Mouse (Mus musculus): Measurements from ENCODE around the gene Snd1.
"Not testable (repeated sequence)": the region's sequence is repeated elsewhere in the genome, so short reads cannot be mapped to it uniquely, and the experiment has no call there.

Snd1 gene

GRCm38 (mm10) chr6:28486008-28486407 lies 11.1 kb downstream of the Snd1 start:
- CTCF ChIA-PET = no interaction called here

GRCm38 (mm10) chr6:28486471-28486870 lies 11.5 kb downstream of the Snd1 start:
- CTCF ChIA-PET = no interaction called here

GRCm38 (mm10) chr6:28486905-28487304 lies 12.0 kb downstream of the Snd1 start:
- CTCF ChIA-PET = interaction anchor here (0.6 kb wide), 1 partner anchor 227 kb away, joined by 3 read pairs; no protein-coding TSS in a partner anchor

GRCm38 (mm10) chr6:28488204-28488851 lies 13.4 kb downstream of the Snd1 start:
- CTCF ChIA-PET = no interaction called here

- CTCF ChIA-PET = no interaction called here
Observed at GRCm38 (mm10) chr6:28490612-28491011, 15.7 kb downstream of the Snd1 start.

GRCm38 (mm10) chr6:28491198-28491597 lies 16.3 kb downstream of the Snd1 start:
- CTCF ChIA-PET = no interaction called here

- CTCF ChIA-PET = interaction anchor here (0.6 kb wide), 1 partner anchor 68 kb away, joined by 18 read pairs; no protein-coding TSS in a partner anchor
Observed at GRCm38 (mm10) chr6:28497837-28498236, 22.9 kb downstream of the Snd1 start.

- CTCF ChIA-PET = no interaction called here
Observed at GRCm38 (mm10) chr6:28502576-28502975, 27.6 kb downstream of the Snd1 start.

GRCm38 (mm10) chr6:28503148-28503547 lies 28.2 kb downstream of the Snd1 start:
- CTCF ChIA-PET = no interaction called here

- CTCF ChIA-PET = no interaction called here
Observed at GRCm38 (mm10) chr6:28504611-28505010, 29.7 kb downstream of the Snd1 start.

- CTCF ChIA-PET = no interaction called here
Observed at GRCm38 (mm10) chr6:28507759-28508158, 32.8 kb downstream of the Snd1 start.

GRCm38 (mm10) chr6:28514195-28514594 lies 39.3 kb downstream of the Snd1 start:
- CTCF ChIA-PET = no interaction called here

- CTCF ChIA-PET = no interaction called here
Observed at GRCm38 (mm10) chr6:28514830-28515350, 40.0 kb downstream of the Snd1 start.

- CTCF ChIA-PET = no interaction called here
Observed at GRCm38 (mm10) chr6:28516618-28517017, 41.7 kb downstream of the Snd1 start.

GRCm38 (mm10) chr6:28517050-28517449 lies 42.1 kb downstream of the Snd1 start:
- CTCF ChIA-PET = interaction anchor here (0.7 kb wide), 2 partner anchors 83 to 1163 kb away, joined by 7 to 12 read pairs; no protein-coding TSS in a partner anchor

GRCm38 (mm10) chr6:28519426-28519825 lies 44.5 kb downstream of the Snd1 start:
- CTCF ChIA-PET = no interaction called here

- CTCF ChIA-PET = not testable (repeated sequence)
Observed at GRCm38 (mm10) chr6:28520787-28521186, 45.8 kb downstream of the Snd1 start.

GRCm38 (mm10) chr6:28521416-28521815 lies 46.5 kb downstream of the Snd1 start:
- CTCF ChIA-PET = no interaction called here

GRCm38 (mm10) chr6:28525589-28525988 lies 50.6 kb downstream of the Snd1 start:
- CTCF ChIA-PET = no interaction called here

- CTCF ChIA-PET = no interaction called here
Observed at GRCm38 (mm10) chr6:28527459-28527858, 52.5 kb downstream of the Snd1 start.

- CTCF ChIA-PET = no interaction called here
Observed at GRCm38 (mm10) chr6:28528208-28528607, 53.3 kb downstream of the Snd1 start.

- CTCF ChIA-PET = no interaction called here
Observed at GRCm38 (mm10) chr6:28536464-28536863, 61.5 kb downstream of the Snd1 start.

GRCm38 (mm10) chr6:28537851-28538527 lies 63.0 kb downstream of the Snd1 start:
- CTCF ChIA-PET = no interaction called here
